Mouse (Mus musculus): ENCODE results near the gene Olfr1270.
"Not testable (repeated sequence)": the region's sequence is repeated elsewhere in the genome, so short reads cannot be mapped to it uniquely, and the experiment has no call there.

The Olfr1270 gene

GRCm38 (mm10) chr2:90152991-90153390, at the start of gene Olfr1270:
Olfr1270 (minus strand) TSS chr2:90153091.
- no peak for DNase-seq (ENCODE audit: low spot score in 2 of 2)

- not testable (repeated sequence) for DNase-seq (ENCODE audit: low spot score in 2 of 2)
Observed at GRCm38 (mm10) chr2:90199606-90200005, 46.7 kb upstream of the Olfr1270 start.

- not testable (repeated sequence) for DNase-seq (ENCODE audit: low spot score in 2 of 2)
Observed at GRCm38 (mm10) chr2:90195285-90195684, 42.4 kb upstream of the Olfr1270 start.

GRCm38 (mm10) chr2:90194750-90195149, 41.9 kb upstream of the Olfr1270 start:
- DNase-seq (ENCODE audit: low spot score in 2 of 2), result not testable (repeated sequence)

GRCm38 (mm10) chr2:90187082-90187481, 34.2 kb upstream of the Olfr1270 start:
- not testable (repeated sequence) for DNase-seq (ENCODE audit: low spot score in 2 of 2)

- DNase-seq (ENCODE audit: low spot score in 2 of 2), result not testable (repeated sequence)
Observed at GRCm38 (mm10) chr2:90186082-90186481, 33.2 kb upstream of the Olfr1270 start.

GRCm38 (mm10) chr2:90153916-90154315, 1.0 kb upstream of the Olfr1270 start:
- DNase-seq (ENCODE audit: low spot score in 2 of 2), result no peak

- DNase-seq (ENCODE audit: low spot score in 2 of 2), result no peak
Observed at GRCm38 (mm10) chr2:90142196-90142595, 10.7 kb downstream of the Olfr1270 start, which contains the start of gene Olfr32. Olfr32 (minus strand) TSS chr2:90142296.

- no peak for DNase-seq (ENCODE audit: low spot score in 2 of 2)
Observed at GRCm38 (mm10) chr2:90121312-90121711, 31.6 kb downstream of the Olfr1270 start, which contains the start of gene Olfr1269. Olfr1269 (minus strand) TSS chr2:90121412.
